Mouse (Mus musculus) forebrain, postnatal 0 days (tissue): ENCODE measurements around the gene Arfgap3. TPM values are rescaled to one million over a fixed set of nuclear protein-coding genes. Genes with fewer than 3 reads are reported as not detected.
A peak's percentile ranks its signal among the peaks of the same experiment; 100 is the strongest.

ENCODE experiments used
- ATAC-seq: fragments of 200-750 bp; cut with Nextera tagmentation; 2 replicates; pipeline ENCODE4 v1.8.0; 2017; ENCODE audit warnings: mild to moderate bottlenecking, moderate library complexity
- DNase-seq: peaks from one replicate; pipeline ENCODE4 v3.0.0-alpha.2; 2015
- H3K27ac ChIP-seq: fragments of 300-500 bp; sonication (generic); 2 replicates; pipeline ENCODE4 v1.5.1; 2014; ENCODE audit warnings: low read depth, mild to moderate bottlenecking, antibody characterized with exemption, low read length, moderate library complexity, mixed read lengths
- H3K27me3 ChIP-seq: fragments of 300-500 bp; sonication (generic); 2 replicates; pipeline ENCODE4 v1.6.1; 2014; ENCODE audit warnings: mild to moderate bottlenecking, low read length, mixed read lengths; ENCODE audit not compliant: insufficient read depth
- H3K36me3 ChIP-seq: fragments of 300-500 bp; sonication (generic); 2 replicates; pipeline ENCODE4 v1.6.1; 2014; ENCODE audit warnings: mild to moderate bottlenecking, moderate library complexity; ENCODE audit not compliant: insufficient read depth
- H3K4me1 ChIP-seq: fragments of 300-500 bp; sonication (generic); 2 replicates; pipeline ENCODE4 v1.6.1; 2014; ENCODE audit warnings: antibody characterized with exemption; ENCODE audit not compliant: insufficient read depth
- H3K4me2 ChIP-seq: fragments of 300-500 bp; sonication (generic); 2 replicates; pipeline ENCODE4 v1.6.1; 2014; ENCODE audit warnings: low read depth, mild to moderate bottlenecking, moderate library complexity
- H3K4me3 ChIP-seq: fragments of 300-500 bp; sonication (generic); 2 replicates; pipeline ENCODE4 v1.5.1; 2014; ENCODE audit warnings: low read depth, low read length, mixed read lengths
- H3K9ac ChIP-seq: fragments of 300-500 bp; sonication (generic); 2 replicates; pipeline ENCODE4 v1.6.1; 2014; ENCODE audit warnings: mild to moderate bottlenecking
- H3K9me3 ChIP-seq: fragments of 300-500 bp; sonication (generic); 2 replicates; pipeline ENCODE4 v1.6.1; 2016; ENCODE audit warnings: low read length
- CTCF ChIP-seq: sonication (generic); IDR thresholded peaks from 2 replicates; pipeline ENCODE4 v1.5.1; 2016; ENCODE audit warnings: antibody characterized with exemption, control low read depth, low read depth
- WGBS: fragments of 180-500 bp; shearing (Covaris S2); extraction: QIAGEN DNeasy Blood & Tissue Kit; methylation state at CpG from one replicate; pipeline ENCODE4 v1.1.7; 2014; 5-methylcytosine and 5-hydroxymethylcytosine counted together
- polyA plus RNA-seq: library from polyadenylated mRNA; unstranded; fragments of >200 nt; fragmentation: Nextera tagmentation; extraction: Ambion mirVana; gene quantifications from 2 replicates; pipeline ENCODE4 v1.2.1, GENCODE M21; 2015
- total RNA-seq: library from RNA; depleted of rRNA; stranded (reverse); fragments of >200 nt; gene quantifications from 2 replicates; pipeline ENCODE4 v1.2.3, GENCODE M21; 2014; rRNA removed

Gene Arfgap3
- total RNA-seq (41.0 and 41.2 TPM in 2 replicates), polyA plus RNA-seq (32.0 and 33.7 TPM in 2 replicates)

DNA sequence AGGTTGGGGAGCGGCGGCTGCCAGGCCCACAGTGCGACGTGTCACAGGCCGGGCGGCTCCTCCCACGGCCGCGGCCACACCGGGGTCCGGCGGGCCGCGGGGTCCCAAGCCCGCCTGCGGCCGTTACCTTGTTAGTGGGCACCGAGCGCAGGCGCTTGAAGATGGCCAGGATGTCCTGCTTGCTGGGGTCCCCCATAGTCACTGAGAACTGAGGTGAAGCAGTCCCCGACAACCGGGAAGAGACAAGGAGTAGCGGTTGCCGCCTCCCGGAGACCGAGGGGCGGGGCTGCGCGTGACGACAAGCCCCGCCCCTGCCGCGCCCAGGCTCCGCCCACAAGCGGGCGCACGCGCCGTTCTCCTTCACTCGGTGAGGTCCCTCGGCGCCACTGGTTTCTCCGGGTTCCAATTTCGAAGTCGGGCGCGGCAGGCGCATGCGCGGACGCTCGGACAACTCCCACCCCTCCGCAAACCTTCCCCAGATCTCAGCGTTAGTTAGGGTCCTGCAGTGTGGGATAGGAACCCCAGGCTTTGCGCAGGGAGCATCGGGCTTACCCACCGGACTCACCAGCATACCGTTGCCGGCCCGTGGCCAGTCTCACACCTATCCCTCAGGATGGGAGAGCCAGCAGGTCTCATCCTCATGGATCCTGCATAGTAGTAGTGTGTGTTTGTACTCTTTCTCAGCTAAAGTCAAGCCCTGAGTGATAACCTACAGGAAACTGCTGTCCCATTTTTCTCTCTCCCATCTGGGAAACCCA, at the start of gene Arfgap3:
Arfgap3 (minus strand) TSS at position 294 of the 758 bp plus-strand sequence.
- ATAC-seq (peak; percentile 96), DNase-seq (peak; percentile 97)
- Histone ChIP-seq H3K9ac (peak within 1 kb of the TSS; percentile 77), H3K27me3 (no peaks in the 10 kb centered on the region), H3K36me3 (peaks cover 3% of the 10 kb centered on the region; the same call in 1 of the 2 replicates), H3K4me3 (peak within 1 kb of the TSS; percentile 79), H3K4me1 (peaks cover 5% of the 10 kb centered on the region; the same call in 1 of the 2 replicates), H3K27ac (no peak within 1 kb of the TSS), H3K4me2 (peak within 1 kb of the TSS; percentile 74), H3K9me3 (no peaks in the 10 kb centered on the region)
- no peak for TF ChIP-seq CTCF
- WGBS, result under 1% methylated on average over 60 of the region's 60 CpGs

DNA sequence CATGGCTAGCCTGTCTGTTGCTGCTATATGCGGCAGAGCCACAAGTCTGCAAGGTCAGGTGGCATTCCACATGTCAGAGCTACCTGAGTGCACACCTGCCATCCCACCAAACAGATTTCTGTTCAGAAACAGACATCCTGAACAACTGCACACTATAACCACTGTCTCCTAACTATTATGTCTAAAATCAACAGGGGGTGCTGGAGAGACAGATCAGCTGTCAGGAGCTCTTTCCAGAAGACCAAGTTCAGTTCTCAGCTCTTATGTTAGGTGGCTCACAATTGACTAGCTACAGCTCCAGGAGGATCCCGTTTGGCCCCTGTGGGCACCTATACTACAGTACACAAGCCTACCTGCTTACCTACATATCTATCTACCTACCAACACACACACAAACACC, 42.7 kb upstream of the Arfgap3 start:
- no peaks in the 10 kb centered on the region for H3K4me1 ChIP-seq
- no peak for DNase-seq
- H3K9me3 ChIP-seq, result no peaks in the 10 kb centered on the region
- no peak overlapping the region for H3K4me3 ChIP-seq
- 78% methylated on average over 2 of the region's 2 CpGs for WGBS
- no peaks in the 10 kb centered on the region for H3K36me3 ChIP-seq
- H3K9ac ChIP-seq, result no peak overlapping the region
- H3K27ac ChIP-seq, result no peak overlapping the region
- peak; percentile 32; the same call in 1 of the 2 replicates for TF ChIP-seq CTCF
- H3K27me3 ChIP-seq, result no peaks in the 10 kb centered on the region
- ATAC-seq, result no peak
- no peak overlapping the region for H3K4me2 ChIP-seq

DNA sequence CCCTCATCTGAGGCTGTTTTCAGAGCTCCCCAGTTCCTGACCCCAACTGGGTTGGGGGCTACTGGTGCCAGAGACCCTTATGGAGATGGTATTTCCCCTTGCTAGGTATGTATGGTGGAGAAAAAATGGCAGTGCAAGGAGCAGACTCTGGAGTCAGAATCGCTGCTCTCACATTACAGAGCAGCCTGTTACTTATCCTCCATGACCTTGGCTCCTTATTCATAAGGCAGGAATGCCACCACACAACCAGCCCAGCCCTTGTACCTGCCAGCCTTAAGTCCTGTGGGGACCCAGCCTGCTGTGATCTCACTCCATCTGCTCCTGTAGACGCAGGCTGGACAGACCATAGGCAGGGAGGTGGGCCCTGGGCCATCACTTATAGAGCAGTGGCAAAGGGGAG, 37.9 kb upstream of the Arfgap3 start:
- Histone ChIP-seq H3K27ac (no peak overlapping the region), H3K36me3 (no peaks in the 10 kb centered on the region; the same call in 1 of the 2 replicates), H3K4me3 (no peak overlapping the region), H3K9ac (no peak overlapping the region), H3K27me3 (no peaks in the 10 kb centered on the region), H3K4me1 (no peaks in the 10 kb centered on the region), H3K4me2 (no peak overlapping the region), H3K9me3 (no peaks in the 10 kb centered on the region)
- WGBS, result 90% methylated on average over 2 of the region's 2 CpGs
- no peak for TF ChIP-seq CTCF
- ATAC-seq (no peak), DNase-seq (no peak)

DNA sequence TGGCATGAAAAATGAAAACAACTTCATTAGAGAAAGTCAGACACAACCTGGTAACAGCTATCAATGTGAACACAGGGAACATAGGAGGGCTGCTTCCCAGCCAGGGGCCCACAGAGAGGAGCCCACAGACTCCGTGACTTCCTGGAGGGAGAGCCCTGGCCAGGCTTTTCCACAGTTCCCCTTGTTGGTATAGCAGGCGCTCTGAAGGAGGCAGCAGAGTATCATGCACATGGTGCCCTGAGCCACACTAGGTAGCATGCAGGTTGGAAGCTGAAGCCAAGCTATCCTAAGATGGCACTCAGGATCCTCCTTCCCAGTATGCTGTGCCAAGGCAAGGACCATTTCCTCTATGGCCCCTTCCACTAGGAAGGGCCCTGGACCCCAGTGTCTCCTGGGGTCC, 33.6 kb upstream of the Arfgap3 start:
- no peaks in the 10 kb centered on the region for H3K9me3 ChIP-seq
- peak; percentile 40; the same call in 1 of the 2 replicates for TF ChIP-seq CTCF
- no peak overlapping the region for H3K27ac ChIP-seq
- DNase-seq (no peak), ATAC-seq (no peak)
- no peak overlapping the region for H3K4me3 ChIP-seq
- H3K9ac ChIP-seq, result no peak overlapping the region
- 91% methylated on average over 2 of the region's 2 CpGs for whole genome bisulfite sequencing
- H3K36me3 ChIP-seq, result no peaks in the 10 kb centered on the region; the same call in 1 of the 2 replicates
- no peaks in the 10 kb centered on the region for H3K4me1 ChIP-seq
- H3K27me3 ChIP-seq, result no peaks in the 10 kb centered on the region
- H3K4me2 ChIP-seq, result no peak overlapping the region

DNA sequence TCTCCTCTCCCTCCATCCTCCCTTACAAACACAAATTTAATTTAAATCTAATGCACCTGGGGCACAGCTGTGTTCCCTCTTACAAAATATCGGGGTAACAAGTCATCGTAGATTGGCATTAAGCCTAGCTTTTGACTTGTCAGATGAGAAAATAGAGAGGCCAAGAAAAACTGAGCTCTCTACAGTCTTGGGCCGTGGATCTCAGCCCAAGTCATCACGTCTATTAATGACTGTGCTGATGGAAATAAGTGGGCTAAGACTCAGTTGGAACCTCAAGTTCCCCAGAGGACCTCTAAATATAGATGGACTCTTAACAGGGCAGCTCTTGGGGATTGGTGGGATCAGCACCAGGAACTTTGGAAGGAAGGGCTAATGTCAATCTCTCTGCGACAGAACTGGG, 33.1 kb upstream of the Arfgap3 start:
- no peaks in the 10 kb centered on the region for H3K4me1 ChIP-seq
- no peak overlapping the region for H3K9ac ChIP-seq
- H3K36me3 ChIP-seq, result no peaks in the 10 kb centered on the region; the same call in 1 of the 2 replicates
- DNase-seq (no peak), ATAC-seq (no peak)
- H3K4me3 ChIP-seq, result no peak overlapping the region
- no peaks in the 10 kb centered on the region for H3K9me3 ChIP-seq
- no peak overlapping the region for H3K4me2 ChIP-seq
- no peaks in the 10 kb centered on the region for H3K27me3 ChIP-seq
- 90% methylated on average over 5 of the region's 5 CpGs for WGBS
- H3K27ac ChIP-seq, result no peak overlapping the region
- TF ChIP-seq CTCF, result no peak

DNA sequence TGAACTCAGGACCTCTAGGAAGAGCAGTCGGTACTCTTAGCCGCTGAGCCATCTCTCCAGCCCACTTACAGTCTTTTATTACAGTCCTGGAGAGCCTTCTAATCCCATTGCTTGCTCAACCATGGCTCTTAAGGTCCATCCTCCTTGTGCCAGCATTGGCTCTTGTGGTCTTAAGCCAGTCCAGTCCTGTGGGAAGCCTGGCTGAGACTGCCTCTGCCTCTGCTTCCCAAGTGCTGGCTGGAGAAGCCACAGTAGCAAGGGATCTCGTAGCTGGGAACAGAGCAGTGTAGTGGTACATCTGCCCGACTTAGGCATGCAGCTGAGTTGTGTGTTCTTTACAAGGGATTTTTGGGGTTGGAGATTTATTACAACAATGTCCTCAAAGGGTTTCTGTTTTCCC, 32.4 kb upstream of the Arfgap3 start:
- DNase-seq (no peak), ATAC-seq (no peak)
- H3K9me3 ChIP-seq, result no peaks in the 10 kb centered on the region
- no peaks in the 10 kb centered on the region; the same call in 1 of the 2 replicates for H3K36me3 ChIP-seq
- WGBS, result 92% methylated on average over 4 of the region's 4 CpGs
- no peak overlapping the region for H3K27ac ChIP-seq
- no peaks in the 10 kb centered on the region for H3K27me3 ChIP-seq
- no peak overlapping the region for H3K4me3 ChIP-seq
- H3K9ac ChIP-seq, result no peak overlapping the region
- H3K4me2 ChIP-seq, result no peak overlapping the region
- no peak for TF ChIP-seq CTCF
- no peaks in the 10 kb centered on the region for H3K4me1 ChIP-seq

DNA sequence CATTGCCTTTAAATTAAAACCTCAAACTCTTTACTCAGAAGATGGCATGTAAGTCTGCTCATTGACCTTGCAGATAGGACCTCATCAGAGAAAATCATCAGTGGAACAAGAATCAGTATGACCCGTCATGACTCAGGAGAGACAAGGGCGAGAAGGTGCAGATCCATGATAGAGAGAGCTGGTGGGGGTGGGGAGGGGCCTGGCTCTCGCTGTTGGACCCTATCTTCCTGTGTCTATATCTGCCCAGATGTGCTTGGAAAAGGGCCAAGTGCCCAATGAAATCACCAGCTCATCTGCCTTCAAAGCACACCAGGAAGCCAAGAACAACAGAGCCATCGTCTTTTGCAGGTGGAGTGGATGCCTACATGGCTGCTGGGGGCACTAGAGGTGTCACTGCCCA, 27.1 kb upstream of the Arfgap3 start:
- ATAC-seq, result no peak
- no peak for TF ChIP-seq CTCF
- H3K4me3 ChIP-seq, result no peak overlapping the region
- H3K9me3 ChIP-seq, result no peaks in the 10 kb centered on the region
- DNase-seq, result no peak
- H3K36me3 ChIP-seq, result no peaks in the 10 kb centered on the region
- H3K9ac ChIP-seq, result no peak overlapping the region
- H3K4me2 ChIP-seq, result no peak overlapping the region
- H3K27ac ChIP-seq, result no peak overlapping the region
- no peaks in the 10 kb centered on the region for H3K4me1 ChIP-seq
- WGBS, result 90% methylated on average over 4 of the region's 4 CpGs
- no peaks in the 10 kb centered on the region for H3K27me3 ChIP-seq
